Mouse (Mus musculus): ENCODE measurements around the gene Dclk1.

DNA sequence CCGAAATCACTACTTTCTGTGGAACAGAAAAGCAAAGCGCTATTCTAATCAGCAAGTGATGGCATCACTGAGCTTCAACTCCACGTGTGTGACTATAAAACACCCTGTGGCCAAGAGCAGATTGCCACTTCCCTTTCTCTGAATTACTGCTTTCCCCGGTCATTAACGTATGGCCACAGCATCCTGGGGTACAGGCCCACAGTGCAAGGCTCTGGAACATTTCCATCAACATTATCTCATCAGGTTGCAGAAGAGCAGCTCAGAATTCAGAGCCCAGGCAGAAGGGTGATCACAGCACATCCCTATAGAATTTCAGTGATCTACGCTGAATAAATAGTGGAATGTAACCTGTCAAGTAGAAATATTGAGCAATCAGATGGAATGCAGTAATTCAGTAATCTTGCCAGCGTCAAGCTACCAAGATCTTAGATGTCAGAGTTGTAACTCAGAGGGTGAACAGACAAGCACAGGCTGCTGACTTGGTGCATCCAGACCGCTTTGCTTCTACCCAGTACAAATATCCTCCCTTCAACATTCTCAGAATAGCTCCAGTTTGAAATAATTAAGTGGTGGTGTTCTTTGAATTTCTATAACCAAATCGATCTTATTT is 293.5 kb downstream of the Dclk1 start:
- TF ChIP-seq CTCF (IDR thresholded peaks at IDR 0.05; ENCODE audit: low read depth), result no peak
- TF ChIP-seq EP300 (IDR thresholded peaks at IDR 0.05; ENCODE audit: low read depth), result no peak

All from liver, embryonic 14.5 days (tissue).